Mouse (Mus musculus) spleen, adult 2 months (tissue): Measurements from ENCODE around the gene Taco1. TPM values are rescaled to one million over a fixed set of nuclear protein-coding genes. Genes with fewer than 3 reads are reported as not detected.

Experiments used
- DNase-seq, 2 experiments: peaks; one replicate each; pipeline versions ENCODE4 v3.0.0 to v3.0.0-alpha.2; 2012 to 2021; ENCODE audit warnings: low spot score in 2 of 2, low read depth in 1 of 2
- H3K27ac ChIP-seq: fragments of 200-500 bp; 2 replicates; pipeline ENCODE4 v1.5.1; 2012; ENCODE audit warnings: low read length, inconsistent platforms; ENCODE audit not compliant: insufficient read depth
- H3K27me3 ChIP-seq: fragments of 200-500 bp; 2 replicates; pipeline ENCODE4 v1.6.1; 2012; ENCODE audit warnings: mild to moderate bottlenecking, moderate library complexity, low read length, inconsistent platforms; ENCODE audit not compliant: control insufficient read depth, insufficient read depth
- H3K36me3 ChIP-seq: fragments of 200-500 bp; 2 replicates; pipeline ENCODE4 v1.6.1; 2012; ENCODE audit warnings: mild to moderate bottlenecking, low read length, inconsistent platforms; ENCODE audit not compliant: control insufficient read depth, insufficient read depth
- H3K4me1 ChIP-seq: fragments of 200-500 bp; 2 replicates; pipeline ENCODE4 v1.6.1; 2011; ENCODE audit warnings: inconsistent platforms; ENCODE audit not compliant: control insufficient read depth, insufficient read depth, insufficient read length
- H3K4me3 ChIP-seq: fragments of 200-500 bp; 2 replicates; pipeline ENCODE4 v1.5.1; 2011; ENCODE audit warnings: mild to moderate bottlenecking, inconsistent platforms; ENCODE audit not compliant: insufficient read depth, insufficient read length; ENCODE audit errors: extremely low read depth
- CTCF ChIP-seq: fragments of 200-500 bp; IDR thresholded peaks from 2 replicates; pipeline ENCODE4 v1.5.1; 2011; ENCODE audit warnings: mild to moderate bottlenecking, inconsistent platforms; ENCODE audit not compliant: insufficient read depth, insufficient read length, insufficient replicate concordance; ENCODE audit errors: extremely low read depth
- POLR2A ChIP-seq: fragments of 200-500 bp; IDR thresholded peaks from 2 replicates; pipeline ENCODE4 v1.6.1; 2011; ENCODE audit warnings: low read depth, low read length, inconsistent platforms
- WGBS: fragments of 180-500 bp; shearing (Covaris S2); methylation state at CpG from one replicate; pipeline ENCODE4 v1.1.7; 2018; 5-methylcytosine and 5-hydroxymethylcytosine counted together
- polyA plus RNA-seq: library from polyadenylated mRNA; depleted of rRNA; stranded (reverse); fragments of >200 nt; gene quantifications from 2 replicates; pipeline ENCODE4 v1.2.3, GENCODE M21; 2012

Taco1 gene
- polyA plus RNA-seq, 1 experiment = 6.1 TPM

- no peaks in the 10 kb centered on the region for H3K27me3 ChIP-seq
- peak overlapping the region; percentile 93 for H3K27ac ChIP-seq
- H3K36me3 ChIP-seq = no peaks in the 10 kb centered on the region
- peak overlapping the region; percentile 36; the same call in 1 of the 2 replicates for H3K4me3 ChIP-seq
- WGBS = 46% methylated on average over 11 of the region's 11 CpGs
- peak in 1 of 2 experiments; percentile 75 for DNase-seq
- H3K4me1 ChIP-seq = peaks cover 10% of the 10 kb centered on the region; the same call in 1 of the 2 replicates
- TF ChIP-seq POLR2A = no peak; the same call in 1 of the 2 replicates
- no peak for TF ChIP-seq CTCF
Measured at GRCm38 (mm10) chr11:106033491-106033919, 32.4 kb upstream of the Taco1 start.

- DNase-seq = no peak
- Histone ChIP-seq H3K27me3 (no peaks in the 10 kb centered on the region), H3K36me3 (no peaks in the 10 kb centered on the region), H3K4me1 (peaks cover 10% of the 10 kb centered on the region; the same call in 1 of the 2 replicates), H3K27ac (no peak overlapping the region), H3K4me3 (no peak overlapping the region)
- 82% methylated on average over 9 of the region's 9 CpGs for WGBS
- no peak for TF ChIP-seq POLR2A
- TF ChIP-seq CTCF = no peak
Measured at GRCm38 (mm10) chr11:106034986-106035385, 30.9 kb upstream of the Taco1 start.

GRCm38 (mm10) chr11:106036548-106037417 lies 29.1 kb upstream of the Taco1 start, which contains the start of gene Dcaf7:
Dcaf7 (plus strand) TSS chr11:106036872.
- H3K27me3 ChIP-seq = no peaks in the 10 kb centered on the region
- no peak for TF ChIP-seq CTCF
- peak; percentile 66 for TF ChIP-seq POLR2A
- H3K4me1 ChIP-seq = peaks cover 10% of the 10 kb centered on the region; the same call in 1 of the 2 replicates
- DNase-seq = peak; percentile 92 to 96
- H3K36me3 ChIP-seq = no peaks in the 10 kb centered on the region
- peak within 1 kb of the TSS; percentile 78 for H3K27ac ChIP-seq
- 1% methylated on average over 66 of the region's 66 CpGs for WGBS
- peak within 1 kb of the TSS; percentile 91 for H3K4me3 ChIP-seq

GRCm38 (mm10) chr11:106037418-106037751 lies 28.5 kb upstream of the Taco1 start:
- peaks cover 10% of the 10 kb centered on the region; the same call in 1 of the 2 replicates for H3K4me1 ChIP-seq
- TF ChIP-seq CTCF (no peak), POLR2A (no peak)
- peak overlapping the region; percentile 91 for H3K4me3 ChIP-seq
- DNase-seq = no peak
- H3K27ac ChIP-seq = peak overlapping the region; percentile 78; the same call in 1 of the 2 replicates
- H3K27me3 ChIP-seq = no peaks in the 10 kb centered on the region
- under 1% methylated on average over 13 of the region's 13 CpGs for WGBS
- H3K36me3 ChIP-seq = no peaks in the 10 kb centered on the region

- Histone ChIP-seq H3K4me3 (no peak overlapping the region), H3K27ac (no peak overlapping the region), H3K36me3 (peaks cover 7% of the 10 kb centered on the region), H3K4me1 (peaks cover 2% of the 10 kb centered on the region; the same call in 1 of the 2 replicates), H3K27me3 (no peaks in the 10 kb centered on the region)
- DNase-seq = no peak
- TF ChIP-seq POLR2A (no peak), CTCF (no peak)
Measured at GRCm38 (mm10) chr11:106044349-106044748, 21.5 kb upstream of the Taco1 start.

- peaks cover 2% of the 10 kb centered on the region; the same call in 1 of the 2 replicates for H3K4me1 ChIP-seq
- no peak for DNase-seq
- TF ChIP-seq POLR2A = no peak
- TF ChIP-seq CTCF = no peak
- H3K4me3 ChIP-seq = no peak overlapping the region
- no peaks in the 10 kb centered on the region for H3K27me3 ChIP-seq
- H3K27ac ChIP-seq = no peak overlapping the region
- peaks cover 9% of the 10 kb centered on the region for H3K36me3 ChIP-seq
- 89% methylated on average over 1 of the region's 1 CpGs for WGBS
Measured at GRCm38 (mm10) chr11:106045256-106045655, 20.6 kb upstream of the Taco1 start.
